In the genomic region with DNA sequence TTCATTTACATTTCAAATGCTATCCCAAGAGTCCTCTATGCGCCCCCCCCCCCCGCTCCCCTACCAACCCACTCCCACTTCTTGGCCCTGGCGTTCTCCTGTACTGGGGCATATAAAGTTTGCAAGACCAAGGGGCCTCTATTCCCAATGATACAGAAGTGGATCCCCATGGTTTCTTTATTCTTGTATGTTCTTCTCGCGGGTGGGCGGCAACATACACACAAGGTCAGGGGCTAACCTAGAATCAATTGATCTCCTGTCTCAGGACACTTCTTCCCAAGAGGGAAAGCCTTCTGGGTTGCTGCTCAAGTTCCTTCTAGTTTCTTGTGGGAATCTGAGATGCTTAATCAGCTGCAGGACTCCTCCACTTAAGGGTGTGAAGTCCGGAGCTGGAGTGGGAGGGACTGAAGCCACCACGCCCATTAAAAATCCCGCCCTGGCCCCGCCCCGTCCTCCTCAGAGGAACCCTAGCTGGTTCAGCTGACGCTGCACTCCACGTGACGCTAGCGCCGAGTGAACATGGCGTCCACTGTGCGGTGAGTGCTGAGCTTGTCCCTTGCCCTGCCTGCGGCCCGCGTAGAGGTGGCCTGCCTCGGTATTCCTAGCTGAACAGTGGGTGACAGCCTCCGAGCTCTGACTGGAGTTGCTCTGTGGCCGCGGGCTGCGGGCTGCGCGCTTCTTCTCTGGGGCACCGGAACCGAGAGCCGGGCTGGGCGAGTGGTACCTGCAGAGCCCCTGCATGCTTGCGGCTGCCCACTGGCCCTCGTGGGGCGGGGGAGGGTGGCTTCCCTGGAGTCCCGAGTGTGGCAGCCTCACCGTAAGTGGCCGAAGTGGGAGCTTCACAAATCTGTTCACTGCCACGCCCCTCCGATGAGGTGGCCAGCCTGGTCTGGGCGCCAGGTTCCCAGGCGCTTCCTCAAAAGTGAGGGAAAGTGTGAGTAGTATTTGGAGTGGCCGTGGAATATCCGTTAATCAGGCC, we compare ENCODE assay signal across 8 mouse cellular contexts. TPM values are rescaled to one million over a fixed set of nuclear protein-coding genes. Genes with fewer than 3 reads are reported as not detected.
DNase-seq lines count a peak whose midpoint lies in the region; ATAC-seq lines count a peak whose summit lies in the region.

A gene (plus strand): TSS at position 461 of the 979 bp plus-strand sequence.

- peaks cover 38% of the 10 kb centered on the region for H3K4me1 ChIP-seq in hindbrain, embryonic 13.5 days (replicated peaks)

- H3K4me2 ChIP-seq in hindbrain, embryonic 13.5 days, result peak within 1 kb of the TSS; percentile 95

- no peaks in the 10 kb centered on the region for H3K9me3 ChIP-seq in hindbrain, embryonic 13.5 days

- H3K9ac ChIP-seq in hindbrain, embryonic 13.5 days, result peak within 1 kb of the TSS; percentile 84

- H3K4me3 ChIP-seq in hindbrain, embryonic 13.5 days, result peak within 1 kb of the TSS; percentile 84

- H3K36me3 ChIP-seq in hindbrain, embryonic 13.5 days, result no peaks in the 10 kb centered on the region

- no peaks in the 10 kb centered on the region for H3K27me3 ChIP-seq in hindbrain, embryonic 13.5 days

- no peak within 1 kb of the TSS for H3K27ac ChIP-seq in hindbrain, embryonic 13.5 days

- 6% methylated on average over 44 of the region's 44 CpGs for WGBS in hindbrain, embryonic 13.5 days

- peak; percentile 90 for DNase-seq in R1 (ENCODE audit: low read depth, low spot score)
- DNase-seq in cerebellum, postnatal 14 days, result peak; percentile 82 to 83
- DNase-seq in frontal cortex, postnatal 14 days (ENCODE audit: low spot score in 2 of 2), result peak; percentile 65 to 75
- peak; percentile 65 for DNase-seq in left cerebral cortex, adult 11 months (ENCODE audit: low spot score)
- DNase-seq in lung, postnatal 4 days, result peak; percentile 89 to 91
- peak; percentile 66 for DNase-seq in retina, postnatal 7 days (ENCODE audit: low read depth, low spot score)
- DNase-seq in urinary bladder, adult 2 months (ENCODE audit: low spot score), result peak; percentile 70

- ATAC-seq in hindbrain, embryonic 13.5 days (ENCODE audit: low FRiP score), result peak; percentile 93

RNA-seq across cellular contexts. Expression of the gene that starts here (rescaled TPM):
- polyA plus RNA-seq in hindbrain, embryonic 13.5 days (2015; fragmentation: Nextera tagmentation; extraction: Ambion mirVana), result 52.4 and 54.6 TPM in 2 replicates
- 53.7 and 63.9 TPM in 2 replicates for polyA plus RNA-seq in urinary bladder, adult 2 months (2012; rRNA removed)
